Mouse (Mus musculus) regulatory T cell (primary cell): ENCODE measurements around the gene Ism1.

Experiments used
- in situ Hi-C: fragments of 300-600 bp; cut with MboI, MseI; formaldehyde crosslinking; loops from one replicate; pipeline ENCODE4 v1.15.1; 2025; ENCODE audit warnings: high pct_unique_total_duplicates

Ism1 gene

DNA sequence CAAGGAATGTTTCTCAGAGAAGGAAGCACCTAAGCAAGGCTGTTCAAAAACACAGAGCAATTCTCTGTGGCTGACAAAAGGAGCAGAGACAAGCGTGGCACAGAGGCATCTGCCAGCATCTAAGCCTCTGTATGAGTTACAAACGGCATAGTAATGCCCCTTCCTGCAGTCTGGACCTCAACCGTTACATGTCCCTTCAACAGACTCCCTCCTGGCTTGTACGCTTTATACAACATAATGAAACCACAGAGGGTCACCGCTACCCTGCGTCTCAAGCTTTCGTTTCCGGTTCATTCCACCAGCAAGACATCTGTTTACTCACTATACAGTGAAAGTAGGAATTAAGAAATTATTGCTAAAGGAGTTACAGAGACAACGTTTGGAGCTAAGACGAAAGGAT, 34.1 kb downstream of the Ism1 start:
- in situ Hi-C loops, result no loop called here

DNA sequence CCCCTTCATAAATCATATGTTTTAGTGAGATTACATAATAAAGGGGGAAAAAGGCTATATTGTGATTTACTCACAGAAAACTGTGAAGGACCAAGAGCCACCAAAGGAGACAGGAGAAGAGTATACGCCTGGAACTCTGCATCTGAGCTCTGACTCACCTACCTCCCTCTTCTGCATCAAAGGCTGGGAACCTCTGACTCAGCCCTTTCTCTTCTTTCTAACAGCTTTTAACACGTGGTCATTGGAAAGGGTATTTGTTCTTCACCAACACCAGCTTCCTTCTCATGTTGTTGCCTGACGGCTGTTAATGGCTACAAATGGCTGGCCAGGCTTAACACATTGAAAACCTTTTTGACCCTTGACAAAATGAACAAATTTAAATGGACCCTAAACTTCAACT, 36.2 kb downstream of the Ism1 start:
- in situ Hi-C loops, result no loop called here

DNA sequence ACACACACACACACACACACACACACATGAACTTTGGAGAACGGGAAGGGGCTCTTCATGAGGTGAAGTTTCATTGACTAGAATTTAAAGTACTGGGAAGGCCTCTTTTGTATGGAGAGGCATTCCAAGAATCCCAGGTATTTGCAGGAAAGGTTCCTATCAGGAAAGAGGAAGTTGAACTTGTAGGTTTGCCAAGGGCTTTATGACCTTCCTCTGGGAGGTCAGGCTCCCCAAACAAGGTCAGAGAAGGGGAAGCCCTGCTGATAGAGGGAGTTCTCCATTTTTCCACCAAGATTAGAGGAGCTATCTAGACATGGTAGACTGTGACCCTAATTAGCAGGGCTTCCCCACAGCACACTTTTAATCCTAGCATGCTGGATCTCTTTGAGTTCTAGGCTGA, 39.8 kb downstream of the Ism1 start:
- in situ Hi-C loops, result no loop called here

DNA sequence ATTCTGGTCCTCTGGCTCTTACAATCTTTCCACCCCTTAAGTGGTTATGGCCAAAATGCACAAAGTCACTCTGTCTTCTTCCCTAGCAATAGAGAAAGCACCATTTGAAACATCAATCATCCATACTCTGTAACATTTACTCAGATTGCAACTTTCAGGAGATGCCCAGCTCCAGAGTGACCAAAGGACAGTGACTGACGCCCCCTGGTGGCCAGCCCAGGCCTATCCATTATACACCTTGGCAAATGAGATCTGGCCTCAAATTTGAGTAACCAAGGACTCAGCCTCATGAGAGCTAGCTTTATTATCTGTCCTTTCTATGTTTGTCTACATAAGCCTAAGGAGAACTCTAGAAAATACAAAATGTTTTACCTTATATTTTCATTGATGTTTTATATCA, 44.7 kb downstream of the Ism1 start:
- in situ Hi-C loops, result no loop called here

DNA sequence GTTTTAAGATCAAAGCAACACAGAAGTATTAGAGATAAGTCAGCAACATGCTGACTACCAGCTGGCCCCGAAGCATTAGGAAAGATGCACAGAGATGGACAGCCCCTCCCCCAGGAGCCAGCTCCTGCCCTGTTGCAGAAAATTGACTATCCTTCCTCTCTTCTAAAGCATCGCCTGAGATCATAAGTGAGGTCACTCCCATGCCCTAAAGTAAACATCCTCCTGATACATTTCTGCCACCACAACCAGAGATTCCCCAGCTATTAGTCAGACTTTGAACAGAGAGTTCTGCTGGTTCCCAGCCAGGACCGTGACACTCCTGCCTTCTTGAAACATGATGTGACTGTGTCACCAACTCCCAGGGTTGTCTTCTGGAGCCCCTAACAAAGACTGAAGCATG, 45.3 kb downstream of the Ism1 start:
- in situ Hi-C loops, result no loop called here

DNA sequence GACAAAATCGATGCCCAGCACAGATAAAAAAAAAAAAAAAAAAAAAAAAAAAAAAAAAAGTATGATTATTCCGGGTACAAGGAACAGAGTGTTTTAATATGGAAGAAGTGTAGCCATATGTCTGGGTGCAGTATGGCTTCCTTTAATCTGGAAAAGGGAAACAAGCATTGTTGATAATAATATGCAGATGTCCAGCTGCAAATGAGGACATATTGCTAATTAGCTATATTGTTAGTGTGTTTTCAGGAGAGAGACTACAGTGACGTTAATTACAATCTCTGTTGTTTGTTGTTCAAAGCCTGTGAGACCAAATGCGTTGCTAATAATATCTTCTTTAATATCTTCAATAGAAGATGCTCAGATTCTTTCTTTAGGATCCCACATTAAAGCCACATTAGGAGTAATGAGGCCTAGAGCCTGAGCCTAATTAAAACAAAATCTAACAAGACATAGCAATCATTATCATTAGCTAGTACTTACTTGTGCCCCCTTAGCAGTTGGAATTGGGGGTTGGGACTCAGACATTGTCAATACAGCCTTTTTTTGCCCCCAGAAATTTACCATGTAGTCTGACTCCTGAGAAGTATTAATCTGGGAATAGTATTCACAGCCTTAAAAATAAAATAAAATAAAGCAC, 46.3 kb downstream of the Ism1 start:
- in situ Hi-C loops, result no loop called here

DNA sequence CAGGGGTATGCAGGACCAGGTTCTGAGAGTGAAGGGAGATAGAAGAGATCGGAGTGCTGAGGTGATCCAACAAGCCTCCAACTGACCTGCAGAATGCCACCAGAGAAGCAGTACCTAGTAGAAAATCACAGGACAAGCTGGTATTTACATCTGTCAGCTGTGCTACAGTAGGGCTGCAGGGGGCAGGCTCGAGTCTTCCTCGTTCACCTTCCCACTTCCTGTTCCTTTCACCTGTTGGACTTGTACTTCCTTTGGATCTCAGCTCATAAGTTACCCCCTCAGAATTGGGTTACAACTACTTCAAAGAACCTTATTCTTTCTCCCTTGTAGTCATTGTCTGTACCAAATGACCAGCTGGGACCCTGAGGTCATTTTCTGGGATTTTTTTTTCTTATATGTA, 47.4 kb downstream of the Ism1 start:
- in situ Hi-C loops, result loop anchor here (5.0 kb wide), 1 partner anchor 133 kb away; no protein-coding TSS in a partner anchor

DNA sequence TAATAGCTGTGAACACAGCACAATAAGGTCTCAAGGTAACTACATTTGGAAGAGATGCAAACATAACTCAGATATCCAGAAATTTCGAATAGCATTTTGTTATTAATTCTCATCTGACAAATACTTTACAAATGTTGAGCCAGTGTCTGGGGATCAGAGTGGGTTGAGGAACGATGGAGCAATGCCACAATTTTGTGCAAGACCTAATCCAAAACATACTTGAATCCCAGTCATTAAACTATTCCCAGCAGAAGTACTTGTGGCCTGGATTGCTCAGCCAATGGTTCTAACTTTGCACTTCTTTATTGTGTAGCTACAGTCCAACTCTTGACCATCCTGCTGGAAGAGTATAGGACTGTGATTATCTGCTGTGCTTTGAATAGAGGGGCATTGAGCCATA, 50.1 kb downstream of the Ism1 start:
- in situ Hi-C loops, result loop anchor here (5.0 kb wide), 1 partner anchor 136 kb away; no protein-coding TSS in a partner anchor

DNA sequence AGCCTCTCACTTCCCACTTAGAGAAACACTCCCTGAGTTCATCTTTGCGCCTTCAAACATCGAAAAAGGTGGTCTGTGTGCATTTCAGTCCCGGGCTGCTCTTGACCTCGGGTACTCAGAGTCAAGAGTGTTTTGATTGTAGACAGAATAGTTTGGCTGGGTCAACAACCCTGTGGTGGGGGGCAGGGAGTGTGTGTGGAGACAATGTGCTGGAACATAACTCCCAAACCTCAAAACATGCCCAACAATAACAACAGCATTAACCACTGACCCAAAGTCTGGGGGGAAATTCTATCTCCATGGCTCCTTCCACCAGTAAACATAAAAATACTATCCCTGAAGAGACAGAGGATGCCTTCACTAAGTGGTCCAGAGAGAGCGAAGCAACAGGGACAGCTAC, 51.4 kb downstream of the Ism1 start:
- in situ Hi-C loops, result loop anchor here (5.0 kb wide), 1 partner anchor 137 kb away; no protein-coding TSS in a partner anchor

DNA sequence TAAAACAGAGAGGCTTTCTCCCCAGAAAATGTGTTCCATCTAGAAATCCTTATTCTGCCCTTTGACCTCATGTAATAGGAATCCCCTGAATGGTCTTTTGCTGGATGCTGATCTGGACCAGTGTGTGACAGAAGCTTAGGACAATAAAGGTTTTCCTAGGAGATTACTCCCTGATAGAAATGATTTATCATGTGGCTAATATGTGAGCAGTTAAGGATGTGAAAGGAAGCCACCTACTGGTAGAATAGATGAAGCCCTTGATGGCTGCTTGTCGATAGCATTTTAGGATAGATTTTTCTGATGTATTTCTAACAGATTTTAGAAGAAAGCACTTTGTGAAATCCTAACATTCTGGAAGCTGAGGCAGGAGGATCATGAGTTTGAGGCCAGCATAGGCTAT, 64.4 kb downstream of the Ism1 start:
- in situ Hi-C loops, result loop anchor here (5.0 kb wide), 1 partner anchor 90 kb away; no protein-coding TSS in a partner anchor

DNA sequence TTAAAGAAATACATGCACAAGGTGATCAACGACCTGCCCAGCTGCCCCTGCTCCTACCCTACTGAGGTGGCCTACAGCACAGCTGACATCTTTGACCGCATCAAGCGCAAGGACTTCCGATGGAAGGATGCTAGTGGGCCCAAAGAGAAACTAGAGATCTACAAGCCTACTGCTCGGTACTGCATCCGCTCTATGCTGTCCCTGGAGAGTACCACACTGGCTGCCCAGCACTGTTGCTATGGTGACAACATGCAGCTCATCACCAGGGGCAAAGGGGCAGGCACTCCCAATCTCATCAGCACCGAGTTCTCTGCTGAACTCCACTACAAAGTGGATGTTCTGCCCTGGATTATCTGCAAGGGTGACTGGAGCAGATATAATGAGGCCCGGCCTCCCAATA, 79.0 kb downstream of the Ism1 start:
- in situ Hi-C loops, result no loop called here

DNA sequence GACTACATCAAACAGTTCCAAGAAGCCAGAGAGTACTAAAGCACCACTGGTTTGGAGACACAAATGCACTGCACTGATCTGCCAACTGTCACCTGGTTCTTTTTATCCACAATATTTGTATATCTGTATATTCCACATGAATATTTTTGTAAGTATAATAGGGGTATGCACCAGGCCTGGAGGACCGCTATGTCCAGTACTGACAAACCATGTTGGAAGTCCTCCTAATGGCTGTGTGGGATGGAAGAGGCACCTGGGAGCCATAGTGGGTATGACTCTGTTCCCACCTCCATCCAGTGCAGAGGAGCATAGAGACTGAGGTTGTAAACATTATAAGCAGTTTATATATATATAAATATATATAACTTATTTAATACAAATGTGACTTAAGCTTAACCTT, 79.5 kb downstream of the Ism1 start:
- in situ Hi-C loops, result no loop called here

DNA sequence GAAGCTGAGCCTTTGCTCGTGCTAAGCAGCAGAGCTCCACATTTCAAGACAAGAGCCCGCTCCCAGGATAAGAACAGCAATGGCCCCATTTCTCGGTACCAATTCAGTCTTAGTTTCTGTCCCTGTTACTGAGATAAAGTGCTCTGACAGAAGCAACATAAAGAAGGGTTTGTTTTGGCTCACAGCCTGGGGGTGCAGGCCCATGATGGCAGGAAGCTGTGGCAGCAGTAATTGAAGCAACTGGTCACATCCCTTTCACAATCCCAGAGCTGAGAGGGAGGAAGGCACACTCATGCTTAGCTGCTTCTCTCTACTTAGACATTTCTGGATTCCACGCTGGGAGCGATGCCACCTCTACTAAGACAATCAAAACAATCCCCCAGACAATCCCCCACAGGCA, 86.4 kb downstream of the Ism1 start:
- in situ Hi-C loops, result no loop called here

DNA sequence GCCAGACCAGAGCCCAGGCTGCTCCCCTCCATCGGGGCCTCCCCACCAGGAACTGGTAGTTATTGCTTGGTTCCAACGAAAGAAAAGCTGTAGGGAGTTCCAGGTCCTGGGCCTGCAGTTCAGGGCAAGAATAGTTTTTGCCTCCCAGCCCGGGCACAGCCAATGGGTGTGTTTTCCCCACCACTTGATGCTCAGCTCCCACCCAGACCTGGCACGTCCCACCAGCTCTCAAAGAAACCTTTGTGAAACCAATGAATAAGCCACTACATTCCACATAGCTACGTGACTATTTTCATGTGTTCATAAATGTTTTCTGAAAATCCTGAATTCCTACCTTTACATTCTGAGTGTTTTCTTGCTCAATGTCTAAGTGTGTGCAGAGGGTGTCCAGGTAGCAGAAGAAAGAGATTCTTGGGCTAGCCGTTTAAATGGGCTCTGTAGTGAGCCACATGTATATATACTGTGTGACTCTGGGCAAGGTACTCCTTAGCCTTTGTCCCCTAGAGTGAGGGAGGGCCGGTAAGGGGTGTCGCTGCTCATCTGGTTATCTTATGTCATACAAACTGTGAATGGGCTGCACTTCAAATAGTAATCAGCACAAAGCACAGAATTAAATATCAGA, 97.1 kb downstream of the Ism1 start:
- in situ Hi-C loops, result loop anchor here (5.0 to 10.0 kb wide), 2 partner anchors 52 to 1150 kb away; no protein-coding TSS in a partner anchor

DNA sequence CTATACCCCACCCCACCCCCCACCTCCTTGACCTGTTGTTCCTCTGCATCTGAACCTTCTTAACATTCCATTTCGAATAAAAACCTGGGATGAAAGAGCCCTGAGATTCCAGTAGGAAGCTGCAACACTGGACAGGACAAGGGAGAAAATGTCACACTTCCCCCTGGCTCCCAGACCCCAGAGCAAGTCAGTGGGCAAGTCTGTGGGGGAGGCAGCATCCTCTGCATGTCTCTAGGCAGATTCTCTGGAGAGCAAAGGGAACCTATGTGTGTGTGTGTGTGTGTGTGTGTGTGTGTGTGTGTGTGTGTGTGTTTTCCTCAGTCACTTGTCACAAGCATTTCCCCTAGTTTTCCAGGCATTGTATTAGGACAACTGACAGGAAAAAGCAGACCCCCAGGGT, 98.7 kb downstream of the Ism1 start:
- in situ Hi-C loops, result loop anchor here (5.0 to 10.0 kb wide), 2 partner anchors 51 to 1148 kb away; no protein-coding TSS in a partner anchor

DNA sequence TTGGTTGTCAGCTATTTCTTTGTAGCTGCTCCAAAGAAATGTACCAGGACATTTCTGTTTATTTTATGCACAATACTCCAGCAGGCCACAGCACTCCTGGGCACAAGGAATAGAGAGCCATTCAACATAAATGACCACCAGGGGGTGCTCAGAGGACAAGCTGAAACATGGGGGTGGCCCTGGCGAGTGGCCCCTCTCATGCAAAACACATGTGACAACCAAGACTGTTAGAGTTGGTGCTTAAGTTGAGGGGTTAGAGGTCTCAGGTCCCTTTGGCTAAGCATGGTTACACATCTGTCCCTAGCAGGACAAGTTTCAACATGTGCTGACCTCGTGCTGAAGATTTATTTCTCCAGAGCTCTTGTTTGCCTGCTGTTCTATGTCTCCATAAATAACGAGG, 100.3 kb downstream of the Ism1 start:
- in situ Hi-C loops, result loop anchor here (5.0 to 10.0 kb wide), 2 partner anchors 49 to 1147 kb away; no protein-coding TSS in a partner anchor

DNA sequence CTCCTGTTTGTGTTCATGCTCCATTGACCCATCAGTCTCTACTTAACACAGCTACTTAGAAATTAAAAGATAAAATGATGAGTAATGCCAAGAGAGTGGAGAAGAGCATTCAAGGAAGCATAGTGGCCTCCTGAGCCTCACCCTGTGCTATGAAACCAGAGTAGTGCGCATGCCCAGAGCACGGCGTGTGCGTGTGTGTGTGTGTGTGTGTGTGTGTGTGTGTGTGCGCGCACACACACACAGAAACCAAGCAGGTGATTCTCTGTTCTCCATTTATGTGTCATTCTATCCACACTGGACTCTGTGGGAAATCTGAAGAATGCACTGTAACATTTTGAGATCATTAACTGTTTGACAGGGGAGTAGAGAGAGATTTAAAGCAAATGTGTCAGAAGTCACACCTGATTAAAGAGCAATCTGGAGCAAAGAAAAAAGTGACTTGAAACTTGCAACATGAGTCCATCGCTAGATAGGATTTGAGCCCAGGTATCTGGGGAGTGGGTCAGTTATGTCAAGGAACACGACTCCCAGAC, 105.4 kb downstream of the Ism1 start:
- in situ Hi-C loops, result no loop called here

DNA sequence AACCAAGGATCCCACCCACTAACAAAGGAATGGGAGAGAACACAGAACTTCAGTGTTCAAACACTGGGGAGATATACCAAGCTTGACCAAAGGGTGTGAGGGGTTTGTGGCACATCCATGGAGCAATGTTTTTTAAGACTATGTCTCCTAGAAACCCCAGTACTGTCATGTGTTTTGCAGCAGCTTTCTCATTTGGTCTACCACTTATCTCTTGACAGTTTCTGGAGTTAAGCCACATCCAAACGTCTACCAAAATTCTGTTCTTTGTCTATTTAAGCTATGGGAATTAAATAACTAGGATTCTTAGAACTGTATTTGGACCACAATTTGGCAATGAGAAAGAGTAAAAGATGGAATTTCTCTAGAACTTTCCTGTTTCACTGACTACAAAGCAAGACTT, 106.5 kb downstream of the Ism1 start:
- in situ Hi-C loops, result no loop called here

DNA sequence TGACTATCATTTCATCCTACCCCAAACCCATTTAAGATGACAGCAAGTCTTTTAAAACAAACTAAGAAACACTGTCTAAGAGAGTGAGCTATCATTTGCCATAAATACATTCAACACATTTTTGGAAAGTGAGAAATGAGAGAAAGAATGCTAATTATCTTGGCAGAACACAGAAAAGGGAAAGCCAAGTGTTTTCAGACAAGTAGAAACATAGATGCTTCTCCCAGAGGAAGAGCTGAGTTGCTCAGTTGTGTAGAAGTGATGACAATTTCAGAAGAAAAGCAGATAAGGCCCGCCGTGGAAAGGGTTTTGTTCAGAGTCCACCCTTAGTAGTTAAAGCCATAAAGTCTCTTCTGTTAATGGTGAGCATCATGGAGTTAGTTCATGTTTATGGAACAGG, 107.0 kb downstream of the Ism1 start:
- in situ Hi-C loops, result no loop called here

DNA sequence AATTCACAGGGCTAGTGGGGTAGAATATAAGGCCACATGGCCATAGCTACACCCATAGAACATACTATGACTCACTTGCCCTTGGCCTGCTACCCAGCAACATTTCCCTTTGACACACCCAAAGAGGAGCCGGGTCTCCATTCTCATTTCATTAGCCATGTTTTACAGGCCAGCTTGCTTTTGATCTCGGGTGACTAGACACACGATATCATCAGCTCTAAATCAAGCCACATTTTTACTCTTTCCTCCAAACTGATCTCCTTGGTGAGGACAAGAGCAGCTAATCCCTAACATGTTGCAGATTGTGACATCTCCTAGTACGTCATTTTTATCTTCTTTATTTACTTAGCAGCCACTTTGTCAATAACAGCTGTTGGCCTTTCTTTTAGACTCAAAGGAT, 110.7 kb downstream of the Ism1 start:
- in situ Hi-C loops, result no loop called here

DNA sequence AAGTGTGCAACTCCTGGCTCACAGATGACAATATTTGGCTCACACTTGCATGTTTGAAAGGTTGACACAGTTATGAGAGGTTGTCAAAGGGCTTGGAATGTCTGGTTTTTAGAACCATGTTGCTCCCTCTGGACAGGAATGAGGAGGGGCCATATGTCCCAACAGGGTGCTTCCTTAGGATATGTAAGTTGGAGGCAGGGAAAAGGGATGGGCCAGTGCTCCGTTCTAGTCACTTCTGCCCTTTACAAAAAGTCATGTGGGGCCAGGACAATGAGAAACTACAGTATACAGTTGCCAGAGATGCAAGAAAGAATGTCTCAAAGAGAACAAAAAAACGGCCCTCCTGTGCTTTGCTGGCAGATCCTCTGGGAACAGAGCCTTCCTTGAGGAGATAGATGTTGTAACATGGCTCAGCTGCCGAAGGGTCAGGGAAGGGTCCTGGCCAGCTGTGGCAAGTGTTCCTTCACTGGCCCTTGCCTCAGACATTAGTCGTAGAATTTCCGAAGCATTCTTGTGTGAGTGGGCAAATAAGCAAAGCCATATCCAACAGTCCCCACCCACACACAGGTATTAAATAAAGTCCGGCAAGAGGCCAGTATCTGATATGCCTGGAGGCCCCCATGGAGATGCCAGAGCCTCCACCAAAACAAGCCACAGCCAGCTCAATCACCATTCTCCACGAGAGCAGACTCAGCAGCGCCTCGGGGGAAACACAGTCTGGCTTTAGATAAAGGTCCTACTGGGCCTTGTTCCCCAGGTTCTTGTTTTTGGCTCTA, 114.6 kb downstream of the Ism1 start:
- in situ Hi-C loops, result no loop called here

DNA sequence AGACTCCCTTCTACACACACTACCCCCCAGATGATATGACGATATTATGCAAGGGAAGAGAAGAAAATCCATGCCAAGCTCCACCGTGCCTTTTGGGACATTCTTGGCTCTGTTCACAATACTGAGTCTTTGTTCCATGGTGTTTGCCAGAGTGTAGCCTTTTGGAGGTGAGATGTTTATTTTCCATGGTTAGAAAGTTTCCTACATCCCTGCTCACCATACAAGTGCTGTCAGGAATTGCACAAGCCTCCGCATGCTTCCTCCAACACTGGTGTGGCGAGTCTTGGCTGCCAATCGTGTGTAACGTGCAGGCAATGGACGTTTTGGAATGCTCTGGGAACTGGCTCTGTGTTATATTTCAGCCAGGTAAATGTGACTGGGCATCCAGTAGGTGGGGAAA, 126.1 kb downstream of the Ism1 start:
- in situ Hi-C loops, result no loop called here
